Mouse (Mus musculus): ENCODE data around the gene Sh3pxd2a.
A peak's percentile ranks its signal among the peaks of the same experiment; 100 is the strongest.

DNA sequence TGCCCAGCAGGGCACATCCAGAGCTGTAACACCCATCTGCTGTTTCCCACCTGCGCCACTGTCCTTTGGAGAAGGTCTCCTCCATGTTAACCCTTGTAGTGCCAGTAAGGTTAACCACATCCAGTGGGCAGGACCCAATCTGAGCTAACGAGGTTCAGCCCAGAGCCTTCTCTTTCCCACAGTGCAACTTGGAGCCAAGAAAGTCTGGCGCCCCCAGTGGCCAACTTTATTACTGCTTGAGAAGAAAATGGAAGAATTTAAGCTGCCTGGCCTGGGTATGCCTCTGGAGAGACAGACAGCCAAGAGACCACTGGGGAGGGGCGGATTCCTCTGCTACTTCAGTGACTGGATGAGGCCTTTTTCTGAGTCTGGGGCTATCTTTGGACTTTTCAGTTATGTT, 89.8 kb downstream of the Sh3pxd2a start:
- TF ChIP-seq EP300 (IDR thresholded peaks at IDR 0.05; ENCODE audit: insufficient read depth, low read depth, low read length) (no peak), POLR2A (IDR thresholded peaks at IDR 0.05; ENCODE audit: insufficient read depth, low read length) (no peak), CTCF (IDR thresholded peaks at IDR 0.05; ENCODE audit: low read depth, low read length) (peak; percentile 72)
